Mouse (Mus musculus) embryo, embryonic 11 days (tissue): ENCODE measurements around the gene Aamp.

ENCODE experiments used
- DNase-seq: peaks from one replicate; pipeline ENCODE4 v3.0.0-alpha.2; 2015

Aamp gene

GRCm38 (mm10) chr1:74281372-74281771 lies 3.2 kb downstream of the Aamp start:
- no peak for DNase-seq

- DNase-seq = no peak
These were observed 3.8 kb downstream of the Aamp start for GRCm38 (mm10) chr1:74280591-74281325.

GRCm38 (mm10) chr1:74278988-74279387 lies 5.5 kb downstream of the Aamp start:
- no peak for DNase-seq

- no peak for DNase-seq
These were observed 6.0 kb downstream of the Aamp start, which contains the start of gene Gpbar1 for GRCm38 (mm10) chr1:74278538-74278937. TSS of gene Gpbar1 (plus strand) at chr1:74278550.

- DNase-seq = no peak
These were observed 6.5 kb downstream of the Aamp start for GRCm38 (mm10) chr1:74277883-74278537.

GRCm38 (mm10) chr1:74277041-74277440 lies 7.5 kb downstream of the Aamp start:
- no peak for DNase-seq

- peak; percentile 62 for DNase-seq
These were observed 9.5 kb downstream of the Aamp start for GRCm38 (mm10) chr1:74275015-74275414.

GRCm38 (mm10) chr1:74271659-74272058 lies 12.9 kb downstream of the Aamp start:
- DNase-seq = no peak

- DNase-seq = no peak
These were observed 15.8 kb downstream of the Aamp start for GRCm38 (mm10) chr1:74268750-74269149.

- DNase-seq = no peak
These were observed 22.0 kb downstream of the Aamp start for GRCm38 (mm10) chr1:74262510-74262909.

GRCm38 (mm10) chr1:74256782-74257181 lies 27.8 kb downstream of the Aamp start:
- no peak for DNase-seq

GRCm38 (mm10) chr1:74255704-74256345 lies 28.7 kb downstream of the Aamp start:
- no peak for DNase-seq

GRCm38 (mm10) chr1:74250096-74250495 lies 34.4 kb downstream of the Aamp start:
- no peak for DNase-seq

- no peak for DNase-seq
These were observed 35.1 kb downstream of the Aamp start for GRCm38 (mm10) chr1:74249331-74249980.

- DNase-seq = no peak
These were observed 35.7 kb downstream of the Aamp start for GRCm38 (mm10) chr1:74248799-74249198.

GRCm38 (mm10) chr1:74245525-74245924 lies 39.0 kb downstream of the Aamp start:
- DNase-seq = no peak

- DNase-seq = no peak
These were observed 43.7 kb downstream of the Aamp start for GRCm38 (mm10) chr1:74240832-74241231.

GRCm38 (mm10) chr1:74240311-74240710 lies 44.2 kb downstream of the Aamp start:
- DNase-seq = no peak

GRCm38 (mm10) chr1:74239618-74240017 lies 44.9 kb downstream of the Aamp start:
- no peak for DNase-seq

- DNase-seq = no peak
These were observed 45.4 kb downstream of the Aamp start for GRCm38 (mm10) chr1:74239162-74239561.

- no peak for DNase-seq
These were observed 46.4 kb downstream of the Aamp start for GRCm38 (mm10) chr1:74238136-74238535.

- DNase-seq = no peak
These were observed 46.9 kb downstream of the Aamp start for GRCm38 (mm10) chr1:74237671-74238070.

- peak; percentile 63 for DNase-seq
These were observed 47.8 kb downstream of the Aamp start for GRCm38 (mm10) chr1:74236590-74237317.
